Mouse (Mus musculus): Measurements from ENCODE around the gene Galns.
"Not testable (repeated sequence)": the region's sequence is repeated elsewhere in the genome, so short reads cannot be mapped to it uniquely, and the experiment has no call there.

The Galns gene

DNA sequence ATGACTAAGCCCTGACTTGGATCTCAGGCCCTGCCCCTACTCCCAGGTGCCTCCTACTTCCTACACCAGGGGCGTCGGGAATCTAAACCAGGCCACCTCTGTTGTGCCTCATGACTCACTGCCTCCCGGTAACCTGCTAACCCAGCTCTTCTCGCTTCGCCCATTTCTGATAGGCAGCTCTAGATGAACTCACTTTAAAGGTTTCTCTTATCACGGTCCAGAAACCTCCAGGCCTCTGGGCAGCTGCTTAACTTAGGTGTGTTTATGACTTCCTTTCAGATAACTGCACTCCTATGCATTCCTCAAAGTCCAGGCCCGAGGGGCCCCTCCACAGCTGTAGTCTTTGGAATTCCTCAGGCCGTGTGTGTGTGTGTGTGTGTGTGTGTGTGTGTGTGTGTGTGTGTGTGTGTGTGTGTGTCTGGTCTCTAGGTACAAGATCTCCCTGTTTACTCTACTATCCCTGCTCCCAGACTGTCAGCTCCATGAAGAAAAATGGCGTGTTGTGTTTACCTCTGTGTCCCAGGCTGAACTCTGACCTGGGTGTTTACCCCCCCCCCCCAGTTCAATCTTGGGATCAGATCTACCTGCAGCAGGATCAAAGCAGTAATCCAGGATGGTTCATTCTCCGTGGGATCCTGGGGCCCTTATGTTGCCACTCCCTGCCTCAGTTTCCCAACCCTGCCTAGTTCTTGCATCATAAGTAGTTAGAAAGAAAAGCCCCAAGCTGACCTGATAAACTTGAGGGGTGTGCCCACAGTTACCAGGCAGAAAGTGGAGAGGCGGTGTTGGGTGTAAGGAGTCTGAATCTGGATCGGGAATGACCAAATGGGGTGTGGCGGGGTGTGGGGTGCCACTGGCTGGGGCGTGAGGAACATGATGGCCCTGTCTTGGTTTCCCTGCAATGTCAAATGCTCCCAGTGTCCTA lies 24.9 kb upstream of the Galns start:
- DNase-seq (ENCODE audit: low spot score in 2 of 2) = peak in 1 of 2 experiments; percentile 45

DNA sequence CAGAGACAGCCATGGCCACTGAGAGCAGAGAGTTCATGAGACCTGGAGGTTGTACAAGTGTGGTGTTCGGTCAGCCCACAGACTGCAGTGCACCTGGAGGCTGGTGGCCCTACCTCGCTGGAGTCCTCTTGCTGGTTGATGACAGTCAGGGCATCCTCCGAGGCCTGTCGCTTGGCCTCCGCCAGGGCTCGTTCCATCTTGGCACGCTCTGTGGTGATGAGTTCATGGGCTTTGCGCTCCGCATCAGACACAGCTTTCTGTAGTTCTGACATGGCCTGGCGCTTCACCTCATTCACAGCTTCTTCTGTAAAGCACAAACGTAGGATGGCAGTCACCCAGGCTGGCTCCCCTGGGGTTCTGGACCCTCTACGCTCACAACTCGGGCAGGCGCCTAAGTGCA lies 21.9 kb upstream of the Galns start:
- DNase-seq (ENCODE audit: low spot score in 2 of 2) = no peak

DNA sequence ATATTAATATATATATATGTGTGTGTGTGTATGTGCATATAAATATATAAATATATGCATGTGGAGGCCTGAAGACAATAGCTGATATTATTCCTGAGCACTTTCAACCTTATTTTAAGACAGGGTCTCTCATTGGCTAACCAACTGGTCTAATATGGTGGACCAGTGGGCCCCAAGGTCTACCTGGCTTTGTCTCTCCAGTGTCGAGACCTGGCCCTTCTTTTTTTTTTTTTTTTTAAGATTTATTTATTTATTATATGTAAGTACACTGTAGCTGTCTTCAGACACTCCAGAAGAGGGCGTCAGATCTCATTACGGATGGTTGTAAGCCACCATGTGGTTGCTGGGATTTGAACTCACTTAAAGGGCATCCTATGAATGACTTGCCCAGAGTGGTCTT lies 20.9 kb upstream of the Galns start:
- not testable (repeated sequence) for DNase-seq (ENCODE audit: low spot score in 2 of 2)

DNA sequence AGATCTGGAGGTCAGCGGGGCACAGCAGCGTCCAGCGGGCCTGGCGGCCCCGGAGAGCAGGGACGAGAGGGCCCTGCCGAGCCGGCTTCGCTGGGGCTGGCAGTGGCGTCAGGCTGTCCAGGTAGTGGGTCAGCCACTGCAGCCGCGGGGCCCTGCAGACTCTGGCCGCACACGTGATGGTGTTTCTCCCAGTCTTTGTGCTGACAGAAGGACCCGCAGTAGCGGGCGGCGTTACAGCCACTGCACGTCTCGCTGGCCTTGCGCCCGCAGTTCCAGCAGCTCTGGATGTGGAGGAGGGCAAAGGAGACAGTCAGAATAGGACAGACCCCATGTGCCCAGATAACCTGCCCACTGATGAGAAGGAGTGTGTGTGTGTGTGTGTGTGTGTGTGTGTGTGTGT lies 19.4 kb upstream of the Galns start:
- DNase-seq (ENCODE audit: low spot score in 2 of 2) = no peak

DNA sequence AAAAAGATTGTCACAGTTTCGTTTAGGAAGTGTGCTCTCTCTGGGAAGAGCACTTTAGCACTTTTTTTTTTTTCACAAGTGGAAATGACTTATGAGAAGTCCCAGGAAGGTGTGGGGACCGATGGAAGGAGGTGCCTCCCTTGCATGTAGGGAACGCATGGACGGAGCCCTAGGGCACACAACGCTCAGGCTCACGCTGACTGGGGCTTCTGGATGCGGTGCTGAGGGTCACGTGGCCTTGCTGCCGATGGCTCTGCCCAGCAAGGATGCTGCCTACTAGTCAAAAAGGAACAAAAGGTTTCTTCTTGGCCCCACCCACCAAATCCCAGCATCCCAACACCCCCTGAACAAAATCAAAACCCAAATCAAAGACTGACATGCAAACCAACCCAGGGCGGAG lies 18.1 kb upstream of the Galns start:
- DNase-seq (ENCODE audit: low spot score in 2 of 2) = no peak

DNA sequence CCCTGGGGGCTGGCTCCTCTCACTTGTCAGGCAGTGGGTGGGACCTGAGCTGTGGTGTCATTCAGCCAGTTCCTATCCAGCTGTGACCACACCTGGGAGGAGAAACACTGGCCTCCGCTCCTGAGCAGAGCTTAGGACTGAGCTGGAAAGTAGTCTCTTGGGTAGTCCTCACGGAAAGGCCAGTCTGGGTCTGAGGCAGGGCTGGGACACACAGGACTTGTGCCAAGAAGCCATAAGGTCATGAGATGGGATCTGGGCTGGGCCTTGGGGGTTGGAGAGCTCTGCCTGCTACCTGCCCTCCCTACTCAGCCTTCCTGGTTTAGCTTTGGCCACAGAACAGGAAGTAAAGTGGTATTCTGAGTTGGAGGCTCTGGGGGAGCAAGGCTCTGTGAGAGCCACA lies 15.6 kb upstream of the Galns start:
- no peak for DNase-seq (ENCODE audit: low spot score in 2 of 2)

DNA sequence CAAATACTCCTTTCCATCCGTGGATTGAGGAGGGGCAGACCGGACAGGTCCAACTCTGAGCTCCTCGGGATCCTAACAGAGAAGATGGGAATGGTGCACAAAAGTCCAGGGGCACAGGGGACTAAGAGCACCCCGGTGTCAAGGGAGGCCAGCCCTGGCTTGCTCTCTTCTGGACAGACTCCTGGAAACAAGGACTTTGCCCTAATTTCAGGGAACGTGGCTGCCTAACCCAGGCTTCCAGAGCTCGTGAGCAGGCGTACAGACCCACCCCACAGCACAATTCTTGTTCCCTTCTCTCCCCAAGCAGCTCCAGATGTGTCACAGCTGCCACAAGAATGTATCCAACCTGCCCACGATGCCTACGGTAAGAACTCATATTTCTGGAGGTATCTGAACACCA lies 14.5 kb upstream of the Galns start:
- no peak for DNase-seq (ENCODE audit: low spot score in 2 of 2)

DNA sequence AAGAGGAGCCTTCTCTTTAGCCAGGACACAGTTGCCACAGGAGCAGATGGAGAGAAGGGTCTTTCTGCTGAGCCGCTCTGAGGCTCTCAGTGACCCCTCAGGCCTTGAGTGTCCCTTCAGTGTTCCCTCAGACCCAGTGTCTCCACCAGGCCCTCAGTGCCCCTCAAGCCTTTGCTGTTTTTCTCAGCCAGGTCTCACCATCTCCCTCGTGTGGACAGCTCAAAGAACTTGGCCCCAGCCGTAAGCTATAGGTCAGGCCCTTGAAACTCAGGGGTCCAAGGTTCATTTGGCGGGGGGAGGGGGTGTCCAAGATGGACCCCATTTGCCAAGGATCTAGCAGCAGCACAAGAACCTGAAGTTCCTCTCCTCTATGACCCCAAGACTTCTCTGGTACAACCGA lies 13.4 kb upstream of the Galns start:
- DNase-seq (ENCODE audit: low spot score in 2 of 2) = no peak

DNA sequence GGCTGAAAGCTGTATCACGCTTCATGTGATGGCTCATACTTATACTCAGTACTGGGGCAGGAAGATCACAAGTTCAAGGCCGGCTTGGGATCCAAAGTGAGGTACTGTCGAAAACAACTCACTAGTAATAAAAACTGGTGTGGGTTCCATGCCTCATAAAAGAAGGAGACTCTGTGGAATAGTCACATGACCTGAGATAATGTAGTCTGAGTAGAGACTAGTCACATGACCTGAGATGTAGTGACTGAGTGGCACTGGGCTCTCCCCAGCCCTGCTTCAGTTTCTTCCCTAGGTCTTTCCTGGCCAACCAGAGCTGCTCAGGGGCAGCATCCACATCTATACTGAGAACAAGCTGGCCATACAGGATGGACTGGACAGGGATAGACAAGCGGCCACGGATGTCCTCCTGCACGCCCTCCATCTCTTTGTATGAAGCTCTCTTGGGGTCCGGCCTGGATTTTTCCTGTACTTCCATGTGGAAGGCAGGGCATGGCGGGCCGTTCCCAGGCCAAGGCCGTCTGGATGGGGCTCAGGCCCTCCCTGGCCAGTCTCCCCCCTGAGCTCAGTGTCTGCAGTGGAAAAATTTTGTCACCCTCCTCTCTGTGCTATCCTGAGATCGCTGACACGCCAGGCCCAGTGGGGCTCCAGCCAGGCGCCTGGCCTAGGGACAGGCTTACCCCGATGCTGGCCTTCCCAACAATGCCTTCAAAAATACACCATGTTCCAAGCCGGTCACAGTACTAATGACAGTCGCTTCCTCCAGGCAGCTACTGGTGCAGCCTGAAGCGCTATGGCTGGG lies 12.8 kb upstream of the Galns start:
- no peak for DNase-seq (ENCODE audit: low spot score in 2 of 2)

DNA sequence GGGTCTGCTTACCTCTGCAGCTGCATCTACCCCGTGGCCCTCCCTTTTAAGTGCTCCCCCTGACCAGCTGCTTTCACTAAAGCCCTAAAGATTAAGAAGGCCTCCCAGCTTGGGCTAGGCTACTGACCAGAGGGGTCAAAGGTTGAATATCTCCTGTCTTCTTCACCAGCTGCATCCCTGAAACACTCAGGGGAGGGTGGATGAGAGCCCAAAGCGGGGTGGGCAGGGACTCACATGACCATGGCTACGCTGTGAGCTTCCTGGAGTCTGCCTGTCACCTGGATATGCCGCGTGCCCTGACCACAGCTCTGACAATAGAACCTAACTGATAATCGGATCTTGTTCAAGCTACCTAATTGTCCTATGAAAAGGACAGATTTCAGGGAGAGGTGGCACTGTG lies 11.5 kb upstream of the Galns start, which contains the start of gene Pabpn1l:
TSS of gene Pabpn1l (minus strand) at position 13 of the 400 bp plus-strand sequence.
- no peak for DNase-seq (ENCODE audit: low spot score in 2 of 2)

DNA sequence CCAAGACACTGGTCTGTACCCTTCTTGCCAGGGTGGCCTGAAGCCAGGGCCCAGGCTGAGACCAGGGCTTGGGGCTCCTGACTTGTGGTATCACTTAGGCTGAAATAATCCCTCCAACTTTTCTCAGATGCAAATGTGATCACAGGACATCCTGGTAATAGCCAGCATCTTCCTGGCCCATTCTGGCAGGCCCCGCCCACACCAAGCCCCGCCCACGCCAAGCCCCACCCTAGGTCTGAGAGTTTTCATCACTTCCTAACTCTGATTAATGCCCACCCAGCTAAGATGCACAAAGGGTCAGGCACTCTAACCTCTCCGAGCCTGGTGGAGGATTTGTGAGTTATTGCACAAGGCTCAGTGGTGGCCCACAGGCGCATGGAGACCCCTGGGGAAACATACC lies 9.2 kb upstream of the Galns start:
- DNase-seq (ENCODE audit: low spot score in 2 of 2) = no peak

DNA sequence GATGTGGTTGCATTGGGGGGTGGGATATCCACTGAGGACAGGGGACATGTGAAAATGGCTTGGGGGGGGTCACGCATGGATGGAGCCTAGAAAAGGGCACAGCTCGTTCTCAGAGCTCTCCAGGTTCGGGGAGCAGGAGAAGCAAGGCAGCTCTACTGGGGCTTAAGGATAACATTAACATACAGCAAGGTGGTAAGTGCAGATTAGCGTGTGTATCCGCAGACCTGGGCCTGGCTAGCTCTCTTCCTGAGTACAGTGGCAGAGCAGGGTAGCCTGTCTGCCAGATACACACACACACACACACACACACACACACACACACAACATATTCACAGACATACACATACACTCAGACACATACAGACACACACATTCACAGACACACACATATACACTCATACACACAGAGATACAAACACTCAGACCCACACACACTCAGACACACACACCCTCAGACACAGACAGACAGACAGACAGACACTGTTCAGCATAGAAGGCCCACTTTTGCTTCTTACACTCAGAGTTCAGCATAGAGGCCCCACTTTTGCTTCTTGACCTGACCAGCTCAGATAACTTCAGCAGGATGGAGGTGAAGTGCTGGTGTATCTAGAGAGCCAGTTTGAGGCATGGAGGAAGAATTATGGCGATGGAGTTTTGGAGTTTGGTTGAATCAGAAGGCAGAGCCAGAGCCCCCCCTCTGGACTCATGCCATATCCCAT lies 7.6 kb upstream of the Galns start:
- peak in 1 of 2 experiments; percentile 56 for DNase-seq (ENCODE audit: low spot score in 2 of 2)

DNA sequence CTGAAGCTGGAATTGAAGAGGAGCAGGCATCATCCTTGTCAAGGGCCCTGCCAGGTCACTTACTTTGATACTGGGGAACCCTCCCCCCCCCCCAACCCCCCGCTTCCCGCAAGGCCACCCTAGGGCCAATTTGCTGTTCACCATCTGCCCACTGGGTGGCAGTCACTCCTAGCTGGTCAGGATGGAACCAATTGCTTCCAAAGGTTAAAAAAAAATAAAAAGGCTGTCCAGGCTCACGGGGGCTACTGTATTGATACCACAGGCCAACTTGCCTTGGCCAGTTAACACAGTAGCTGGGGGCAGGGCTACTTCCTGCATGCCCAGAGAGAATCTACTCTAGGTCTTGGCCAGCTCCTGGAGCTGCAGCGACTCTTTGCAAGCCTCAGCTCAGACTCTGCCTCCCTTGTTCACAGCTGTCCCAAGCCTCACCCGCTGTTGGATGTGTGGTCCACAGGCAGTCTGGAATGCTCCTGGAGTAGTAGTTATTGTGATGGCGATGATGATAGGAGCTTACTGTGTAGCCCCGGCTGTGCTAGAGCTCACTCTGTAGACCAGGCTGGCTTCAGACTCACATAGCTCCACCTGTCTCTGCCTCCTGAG lies 6.8 kb upstream of the Galns start:
- peak; percentile 87 to 94 for DNase-seq (ENCODE audit: low spot score in 2 of 2)

DNA sequence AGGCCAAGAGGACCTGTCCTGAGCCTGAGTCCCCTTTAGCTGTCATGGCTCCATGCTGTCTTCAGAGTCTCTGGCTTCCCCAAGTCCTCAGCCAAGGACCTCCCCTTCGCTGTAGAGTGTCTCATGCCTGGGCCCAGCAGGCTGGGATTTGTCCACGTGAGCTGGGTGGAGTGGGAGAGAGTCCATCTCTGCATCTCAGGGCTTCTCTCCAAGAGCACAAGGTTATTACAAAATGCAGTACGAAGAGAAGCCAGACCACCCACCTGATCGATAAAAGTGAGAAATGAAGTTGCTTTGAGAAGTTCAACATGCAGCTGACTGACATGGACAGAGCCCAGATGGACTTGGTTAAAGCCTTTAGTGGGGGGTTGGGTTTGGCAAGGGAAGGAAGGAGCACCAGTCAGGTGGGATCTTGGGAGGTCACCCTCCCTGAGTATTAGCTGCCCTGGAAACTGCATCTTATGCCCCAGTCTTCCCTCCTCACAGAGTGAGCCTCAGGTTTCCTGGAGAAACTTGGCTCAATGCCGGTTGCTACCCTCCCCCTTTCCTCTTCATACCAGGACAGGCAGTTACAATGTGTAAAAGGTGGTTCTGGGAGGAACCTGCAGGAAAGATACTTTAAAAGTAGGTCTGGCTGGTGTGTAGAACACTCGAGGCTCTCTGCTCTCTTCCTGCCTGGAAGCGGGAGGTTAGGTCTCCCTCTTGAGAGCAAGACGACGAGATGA lies 5.1 kb upstream of the Galns start:
- no peak for DNase-seq (ENCODE audit: low spot score in 2 of 2)

DNA sequence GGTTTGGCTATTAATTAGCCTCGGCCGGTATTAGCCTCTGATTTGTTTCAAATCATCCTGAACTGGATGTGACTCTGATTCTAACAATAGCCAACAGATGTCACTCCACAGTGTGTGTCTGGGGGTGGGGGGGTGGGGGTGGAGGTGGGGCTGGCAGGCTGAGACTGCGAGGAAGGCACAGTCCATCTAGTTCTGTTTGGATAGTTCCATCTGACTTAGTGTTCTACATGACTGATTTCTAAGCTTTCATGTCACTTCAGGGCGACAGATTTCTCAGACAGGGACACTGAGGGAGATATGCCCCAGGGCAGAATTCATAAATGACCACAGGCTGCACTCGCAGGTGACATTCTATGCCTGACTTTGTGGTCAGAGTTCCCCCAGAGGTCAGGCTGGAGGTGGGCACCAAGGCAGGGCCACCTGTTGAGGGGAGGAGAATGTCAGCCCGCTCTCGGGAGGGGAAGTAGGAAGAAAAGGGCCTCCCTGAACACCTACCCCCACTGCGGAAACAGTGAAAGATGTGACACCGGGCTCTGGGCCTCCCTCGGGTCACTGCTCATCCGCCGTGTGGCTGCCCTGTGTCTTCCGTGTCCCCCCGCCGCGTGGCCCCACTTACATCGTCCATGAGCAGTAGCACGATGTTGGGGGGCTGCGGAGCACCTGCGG lies 518 bp downstream of the Galns start:
- DNase-seq (ENCODE audit: low spot score in 2 of 2) = no peak

DNA sequence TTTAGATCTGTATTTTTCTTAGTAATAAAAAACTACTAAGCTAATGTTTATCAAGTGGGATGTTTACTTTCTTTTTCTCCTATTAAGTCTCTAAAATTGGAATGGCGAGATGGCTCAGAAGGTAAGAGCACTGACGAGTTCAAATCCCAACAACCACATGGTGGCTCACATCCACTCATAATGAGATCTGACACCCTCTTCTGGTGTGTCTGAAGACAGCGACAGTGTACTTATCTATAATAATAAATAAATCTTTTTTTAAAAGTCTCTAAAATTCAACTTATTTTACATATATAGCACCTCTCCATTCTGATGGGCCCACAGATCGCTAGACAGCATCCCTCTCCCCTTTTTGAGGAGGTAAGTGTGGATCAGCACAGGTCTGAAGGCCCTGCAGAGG lies 1.1 kb downstream of the Galns start:
- no peak for DNase-seq (ENCODE audit: low spot score in 2 of 2)

DNA sequence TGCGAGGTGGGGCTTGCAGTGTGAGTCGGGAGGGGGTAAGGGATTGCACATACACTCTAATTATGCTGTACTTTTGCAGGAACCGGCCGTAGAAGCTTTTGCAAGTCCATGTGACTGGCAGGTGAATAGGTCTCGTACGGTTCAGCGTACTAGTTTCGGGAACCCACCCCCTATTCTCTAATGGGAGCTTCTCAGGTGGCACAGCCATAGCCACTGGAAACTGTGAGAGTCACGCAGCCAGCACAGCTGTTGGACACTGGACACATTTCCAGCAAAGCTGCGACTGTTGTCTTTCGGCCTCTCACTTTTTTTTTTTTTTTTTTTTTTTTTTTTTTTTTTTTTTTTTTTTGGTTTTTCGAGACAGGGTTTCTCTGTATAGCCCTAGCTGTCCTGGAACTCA lies 4.5 kb downstream of the Galns start:
- DNase-seq (ENCODE audit: low spot score in 2 of 2) = no peak

DNA sequence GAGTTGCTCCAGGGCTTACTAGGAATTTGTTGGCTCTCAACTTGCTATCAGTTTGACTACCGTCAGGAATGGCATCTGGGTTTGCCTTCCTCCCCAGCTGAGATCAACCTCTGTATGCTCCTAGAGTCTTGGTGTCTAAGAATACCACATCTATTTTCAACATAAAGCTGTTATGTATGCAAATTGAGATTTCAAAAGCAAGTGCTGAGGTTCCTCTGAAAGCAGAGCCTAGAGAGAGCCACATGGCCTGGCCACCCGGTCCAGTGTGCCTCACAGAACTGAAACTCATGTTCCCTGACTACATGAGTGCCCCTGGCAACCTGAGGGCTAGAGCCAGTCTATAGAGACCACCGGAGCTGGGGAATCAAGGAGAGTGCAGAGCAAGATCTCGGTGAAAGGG lies 5.9 kb downstream of the Galns start:
- no peak for DNase-seq (ENCODE audit: low spot score in 2 of 2)

DNA sequence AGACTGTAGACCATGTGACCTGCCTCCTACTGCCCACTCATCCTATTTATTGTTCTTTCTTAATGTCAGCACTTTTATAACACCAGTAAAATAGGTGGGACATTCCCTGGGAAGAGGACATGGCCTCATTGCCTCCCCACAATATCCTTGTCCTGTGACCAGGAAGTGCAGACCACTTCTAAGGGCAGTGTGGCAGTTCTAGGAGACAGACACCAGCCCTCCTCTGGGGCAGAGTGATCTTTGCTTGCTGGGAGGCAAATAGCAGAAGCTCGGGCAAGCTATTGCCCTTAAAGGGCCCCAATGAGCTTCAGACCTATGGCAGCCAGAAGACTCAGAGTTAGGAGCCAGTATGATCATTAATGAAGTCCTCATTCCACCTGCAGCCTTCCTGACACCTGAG lies 6.6 kb downstream of the Galns start:
- DNase-seq (ENCODE audit: low spot score in 2 of 2) = no peak

DNA sequence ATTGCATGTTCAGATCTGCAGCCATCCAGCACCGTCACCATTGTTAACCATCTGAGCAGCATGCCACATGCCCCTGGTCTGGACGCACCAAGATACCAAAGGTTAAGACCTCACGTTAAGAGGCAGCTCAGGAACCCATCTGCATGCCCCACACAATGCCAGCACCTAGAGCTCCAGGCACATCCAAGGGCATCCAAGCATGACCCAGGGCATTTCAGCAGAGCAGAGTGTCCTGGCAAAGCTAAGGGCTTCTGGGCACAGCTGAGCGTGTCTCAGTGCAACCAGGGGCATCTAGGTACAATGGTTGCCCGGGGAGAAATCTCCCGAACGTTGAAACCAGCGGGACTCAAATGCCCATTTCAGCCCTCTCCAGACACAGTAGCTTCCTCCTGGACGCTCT lies 10.6 kb downstream of the Galns start:
- no peak for DNase-seq (ENCODE audit: low spot score in 2 of 2)

DNA sequence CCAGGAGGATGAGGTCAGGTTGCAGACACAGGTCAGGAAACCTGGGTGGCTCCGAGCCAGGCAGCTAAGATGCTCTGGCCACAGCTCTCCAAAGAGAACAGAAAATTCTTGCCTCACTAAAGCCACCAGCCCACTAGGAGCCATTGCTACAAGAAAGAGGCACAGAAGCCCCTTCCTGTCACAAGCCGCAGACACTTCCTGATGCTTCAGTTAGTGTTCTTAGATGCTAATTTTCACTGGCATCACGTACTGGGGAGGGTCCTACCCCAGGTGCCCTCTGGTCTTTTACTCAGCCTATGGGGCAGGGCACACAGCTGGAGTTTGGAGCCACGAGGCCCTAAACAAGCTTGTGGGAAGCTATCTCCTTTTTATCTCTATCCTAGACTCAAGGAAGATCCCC lies 15.2 kb downstream of the Galns start:
- DNase-seq (ENCODE audit: low spot score in 2 of 2) = no peak
